Mouse (Mus musculus) forebrain, postnatal 0 days (tissue): ENCODE data around the gene Afg3l1. TPM values are rescaled to one million over a fixed set of nuclear protein-coding genes. Genes with fewer than 3 reads are reported as not detected.
"Not testable (repeated sequence)": the region's sequence is repeated elsewhere in the genome, so short reads cannot be mapped to it uniquely, and the experiment has no call there.

Experiments used
- ATAC-seq: fragments of 200-750 bp; cut with Nextera tagmentation; 2 replicates; pipeline ENCODE4 v1.8.0; 2017; ENCODE audit warnings: mild to moderate bottlenecking, moderate library complexity
- DNase-seq: peaks from one replicate; pipeline ENCODE4 v3.0.0-alpha.2; 2015
- H3K27ac ChIP-seq: fragments of 300-500 bp; sonication (generic); 2 replicates; pipeline ENCODE4 v1.5.1; 2014; ENCODE audit warnings: low read depth, mild to moderate bottlenecking, antibody characterized with exemption, low read length, moderate library complexity, mixed read lengths
- H3K27me3 ChIP-seq: fragments of 300-500 bp; sonication (generic); 2 replicates; pipeline ENCODE4 v1.6.1; 2014; ENCODE audit warnings: mild to moderate bottlenecking, low read length, mixed read lengths; ENCODE audit not compliant: insufficient read depth
- H3K36me3 ChIP-seq: fragments of 300-500 bp; sonication (generic); 2 replicates; pipeline ENCODE4 v1.6.1; 2014; ENCODE audit warnings: mild to moderate bottlenecking, moderate library complexity; ENCODE audit not compliant: insufficient read depth
- H3K4me1 ChIP-seq: fragments of 300-500 bp; sonication (generic); 2 replicates; pipeline ENCODE4 v1.6.1; 2014; ENCODE audit warnings: antibody characterized with exemption; ENCODE audit not compliant: insufficient read depth
- H3K4me2 ChIP-seq: fragments of 300-500 bp; sonication (generic); 2 replicates; pipeline ENCODE4 v1.6.1; 2014; ENCODE audit warnings: low read depth, mild to moderate bottlenecking, moderate library complexity
- H3K4me3 ChIP-seq: fragments of 300-500 bp; sonication (generic); 2 replicates; pipeline ENCODE4 v1.5.1; 2014; ENCODE audit warnings: low read depth, low read length, mixed read lengths
- H3K9ac ChIP-seq: fragments of 300-500 bp; sonication (generic); 2 replicates; pipeline ENCODE4 v1.6.1; 2014; ENCODE audit warnings: mild to moderate bottlenecking
- H3K9me3 ChIP-seq: fragments of 300-500 bp; sonication (generic); 2 replicates; pipeline ENCODE4 v1.6.1; 2016; ENCODE audit warnings: low read length
- CTCF ChIP-seq: sonication (generic); IDR thresholded peaks from 2 replicates; pipeline ENCODE4 v1.5.1; 2016; ENCODE audit warnings: antibody characterized with exemption, control low read depth, low read depth
- WGBS: fragments of 180-500 bp; shearing (Covaris S2); extraction: QIAGEN DNeasy Blood & Tissue Kit; methylation state at CpG from one replicate; pipeline ENCODE4 v1.1.7; 2014; 5-methylcytosine and 5-hydroxymethylcytosine counted together
- polyA plus RNA-seq: library from polyadenylated mRNA; unstranded; fragments of >200 nt; fragmentation: Nextera tagmentation; extraction: Ambion mirVana; gene quantifications from 2 replicates; pipeline ENCODE4 v1.2.1, GENCODE M21; 2015
- total RNA-seq: library from RNA; depleted of rRNA; stranded (reverse); fragments of >200 nt; gene quantifications from 2 replicates; pipeline ENCODE4 v1.2.3, GENCODE M21; 2014; rRNA removed

Afg3l1 gene
- 14.7 and 20.1 TPM in 2 replicates for total RNA-seq
- 32.0 and 40.7 TPM in 2 replicates for polyA plus RNA-seq

DNA sequence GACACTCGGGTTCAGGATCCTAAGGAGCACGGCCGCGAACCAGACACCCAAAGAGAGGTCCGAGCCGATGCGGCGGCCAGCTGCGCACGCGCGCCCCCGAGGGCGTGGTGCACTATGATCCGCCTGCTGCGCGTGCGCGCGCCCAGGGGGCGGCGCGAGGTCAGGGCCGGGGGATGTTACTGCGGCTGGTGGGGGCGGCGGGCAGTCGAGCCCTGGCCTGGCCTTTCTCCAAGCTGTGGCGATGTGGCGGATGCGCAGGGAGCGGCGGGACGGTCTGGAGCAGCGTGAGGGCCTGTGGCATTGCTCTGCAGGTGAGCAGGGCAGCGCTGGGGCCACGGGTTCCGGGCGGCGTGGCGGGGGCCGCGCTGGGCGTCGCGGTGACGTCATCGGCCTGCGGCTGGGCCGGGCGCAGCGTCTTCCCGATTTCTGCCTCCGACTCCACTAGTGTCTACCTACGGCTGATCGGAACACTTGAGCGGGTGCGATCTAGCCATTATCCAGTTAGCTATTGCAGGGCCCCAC is at the start of gene Afg3l1:
Gene Afg3l1 (plus strand): TSS at position 167 of the 522 bp plus-strand sequence.
- peak; percentile 94 for DNase-seq
- peak within 1 kb of the TSS; percentile 87 for H3K4me3 ChIP-seq
- peak within 1 kb of the TSS; percentile 87 for H3K9ac ChIP-seq
- H3K27ac ChIP-seq, result peak within 1 kb of the TSS; percentile 96
- H3K36me3 ChIP-seq, result peaks cover 13% of the 10 kb centered on the region
- 0 out of 2 replicates have a peak, but pooled peaks cover 7% of the 10 kb centered on the region for H3K4me1 ChIP-seq
- TF ChIP-seq CTCF, result no peak
- H3K4me2 ChIP-seq, result peak within 1 kb of the TSS; percentile 62
- H3K9me3 ChIP-seq, result no peaks in the 10 kb centered on the region
- WGBS, result 2% methylated on average over 51 of the region's 58 CpGs
- no peaks in the 10 kb centered on the region for H3K27me3 ChIP-seq
- peak; percentile 92 for ATAC-seq

GRCm38 (mm10) chr8:123428343-123428893 is 49.3 kb upstream of the Afg3l1 start:
- no peak for DNase-seq
- Histone ChIP-seq H3K9ac (no peak overlapping the region), H3K36me3 (no peaks in the 10 kb centered on the region), H3K4me1 (no peaks in the 10 kb centered on the region), H3K27ac (no peak overlapping the region), H3K4me2 (no peak overlapping the region), H3K4me3 (no peak overlapping the region), H3K27me3 (no peaks in the 10 kb centered on the region), H3K9me3 (peaks cover 27% of the 10 kb centered on the region)
- 98% methylated on average over 28 of the region's 29 CpGs for WGBS
- TF ChIP-seq CTCF, result no peak
- no peak for ATAC-seq

GRCm38 (mm10) chr8:123428939-123429721 is 48.6 kb upstream of the Afg3l1 start:
- no peak for TF ChIP-seq CTCF
- Histone ChIP-seq H3K9me3 (peaks cover 27% of the 10 kb centered on the region), H3K4me2 (no peak overlapping the region), H3K27ac (no peak overlapping the region), H3K36me3 (no peaks in the 10 kb centered on the region), H3K4me1 (no peaks in the 10 kb centered on the region), H3K9ac (no peak overlapping the region), H3K27me3 (no peaks in the 10 kb centered on the region), H3K4me3 (no peak overlapping the region)
- ATAC-seq, result no peak
- DNase-seq, result no peak
- WGBS, result 95% methylated on average over 23 of the region's 23 CpGs

DNA sequence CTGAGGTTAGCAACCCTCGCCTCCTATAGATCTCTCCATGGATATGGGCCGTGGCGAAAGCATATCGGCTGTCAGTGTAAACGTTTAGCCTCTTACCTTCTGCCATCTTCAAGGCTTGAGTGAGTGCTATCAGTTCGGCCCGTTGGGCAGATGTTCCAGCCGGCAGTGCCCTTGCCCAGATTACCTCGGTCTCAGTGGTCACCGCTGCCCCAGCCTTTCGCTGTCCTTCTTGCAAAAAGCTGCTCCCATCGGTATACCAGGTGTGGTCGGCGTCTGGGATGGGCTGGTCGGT is 48.0 kb upstream of the Afg3l1 start:
- not testable (repeated sequence) for H3K9ac ChIP-seq, H3K36me3 ChIP-seq, H3K4me2 ChIP-seq, H3K27me3 ChIP-seq, DNase-seq, H3K4me1 ChIP-seq, H3K27ac ChIP-seq, H3K4me3 ChIP-seq, ATAC-seq
- WGBS, result 94% methylated on average over 15 of the region's 15 CpGs
- H3K9me3 ChIP-seq, result peaks cover 27% of the 10 kb centered on the region

GRCm38 (mm10) chr8:123430936-123431335 is 46.8 kb upstream of the Afg3l1 start:
- not testable (repeated sequence) for ATAC-seq

GRCm38 (mm10) chr8:123431616-123432365 is 45.9 kb upstream of the Afg3l1 start:
- H3K4me1 ChIP-seq, result no peaks in the 10 kb centered on the region
- peaks cover 25% of the 10 kb centered on the region for H3K9me3 ChIP-seq
- no peak overlapping the region for H3K4me3 ChIP-seq
- 96% methylated on average over 25 of the region's 25 CpGs for WGBS
- H3K27ac ChIP-seq, result no peak overlapping the region
- no peak overlapping the region for H3K9ac ChIP-seq
- no peaks in the 10 kb centered on the region for H3K27me3 ChIP-seq
- ATAC-seq (no peak), DNase-seq (no peak)
- no peak overlapping the region for H3K4me2 ChIP-seq
- no peaks in the 10 kb centered on the region for H3K36me3 ChIP-seq
- TF ChIP-seq CTCF, result no peak

More at GRCm38 (mm10) chr8:123430936-123431335, 46.8 kb upstream of the Afg3l1 start:
- H3K4me3 ChIP-seq, H3K9ac ChIP-seq, H3K36me3 ChIP-seq, H3K27ac ChIP-seq, H3K4me1 ChIP-seq, H3K4me2 ChIP-seq, H3K27me3 ChIP-seq, DNase-seq: not testable (repeated sequence)
- 93% methylated on average over 8 of the region's 8 CpGs for WGBS
- H3K9me3 ChIP-seq, result peaks cover 27% of the 10 kb centered on the region

- Histone ChIP-seq H3K4me1 (no peaks in the 10 kb centered on the region), H3K9me3 (peaks cover 20% of the 10 kb centered on the region; the same call in 1 of the 2 replicates), H3K4me2 (no peak overlapping the region), H3K36me3 (no peaks in the 10 kb centered on the region), H3K27me3 (no peaks in the 10 kb centered on the region), H3K9ac (no peak overlapping the region), H3K27ac (no peak overlapping the region), H3K4me3 (no peak overlapping the region)
- no peak for ATAC-seq
- 95% methylated on average over 16 of the region's 16 CpGs for WGBS
- TF ChIP-seq CTCF, result no peak
- DNase-seq, result no peak
These were observed 45.3 kb upstream of the Afg3l1 start for GRCm38 (mm10) chr8:123432381-123432780.

GRCm38 (mm10) chr8:123433241-123433974 is 44.3 kb upstream of the Afg3l1 start:
- H3K27ac ChIP-seq, H3K4me3 ChIP-seq, H3K4me1 ChIP-seq, H3K4me2 ChIP-seq, H3K36me3 ChIP-seq, DNase-seq, H3K27me3 ChIP-seq, H3K9ac ChIP-seq, ATAC-seq: not testable (repeated sequence)
- peaks cover 12% of the 10 kb centered on the region; the same call in 1 of the 2 replicates for H3K9me3 ChIP-seq
- 98% methylated on average over 45 of the region's 47 CpGs for WGBS
